Mouse (Mus musculus) ovary, postnatal 14 days (tissue): ENCODE results near the gene Ppt1.

Experiments
- DNase-seq: peaks from one replicate; pipeline ENCODE4 v3.0.0; 2022; ENCODE audit warnings: low spot score

The Ppt1 gene

DNA sequence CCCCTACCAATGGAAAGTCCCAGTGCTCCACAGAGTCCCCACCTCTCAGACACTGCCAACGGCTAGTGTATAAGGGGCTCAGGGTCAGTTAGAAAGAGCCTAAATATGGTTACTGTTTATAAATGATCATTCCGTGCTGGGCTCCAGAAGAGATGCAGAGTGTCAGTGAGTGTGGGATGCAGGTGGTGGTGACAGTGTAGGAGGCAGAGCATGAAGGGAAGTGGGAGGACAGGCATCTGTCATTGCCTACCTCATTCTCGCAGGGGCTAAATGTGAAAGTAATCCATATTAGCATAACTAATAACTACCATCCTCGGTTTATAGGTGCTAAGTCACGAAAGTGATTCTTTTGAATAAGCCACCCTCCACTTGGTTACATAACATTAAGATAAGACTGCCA lies 34.7 kb downstream of the Ppt1 start:
- DNase-seq = no peak

DNA sequence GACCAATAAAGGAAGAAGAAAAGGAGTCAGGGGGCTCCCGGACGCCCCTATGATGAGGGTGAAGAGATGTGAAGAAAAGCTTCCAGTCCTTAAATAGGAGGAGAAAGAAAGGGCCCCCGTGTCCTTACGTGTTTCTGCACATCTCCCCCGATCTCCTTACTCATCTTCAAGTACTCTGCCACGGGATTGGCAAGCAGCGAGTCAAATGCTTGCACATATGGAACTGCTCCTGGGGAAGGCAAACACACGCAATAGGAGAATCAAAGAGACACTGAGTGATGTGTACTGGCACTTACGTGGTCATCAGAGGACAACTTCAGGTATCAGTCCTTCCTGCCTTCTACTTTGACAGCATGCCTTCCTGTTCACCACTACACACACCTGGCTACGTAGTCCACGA lies 35.2 kb downstream of the Ppt1 start:
- no peak for DNase-seq

DNA sequence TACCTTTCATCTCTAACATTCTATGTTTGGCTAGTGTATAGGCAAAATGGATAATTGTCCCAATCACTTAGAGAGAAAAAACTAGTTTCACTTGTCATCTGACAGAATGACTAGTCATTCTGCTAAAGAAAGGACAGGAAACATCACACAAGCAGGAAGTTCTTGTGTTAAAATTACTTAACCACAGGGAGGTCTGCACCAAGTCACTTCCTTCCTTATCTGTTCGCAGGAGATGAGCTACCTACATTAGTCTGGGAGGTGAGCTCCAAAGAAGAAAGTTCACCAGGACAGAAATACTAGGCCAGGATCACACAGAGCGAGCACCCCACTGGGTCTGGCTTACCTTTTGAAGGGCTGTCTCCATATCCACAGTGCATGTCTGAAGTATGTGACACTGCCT lies 35.9 kb downstream of the Ppt1 start:
- no peak for DNase-seq

DNA sequence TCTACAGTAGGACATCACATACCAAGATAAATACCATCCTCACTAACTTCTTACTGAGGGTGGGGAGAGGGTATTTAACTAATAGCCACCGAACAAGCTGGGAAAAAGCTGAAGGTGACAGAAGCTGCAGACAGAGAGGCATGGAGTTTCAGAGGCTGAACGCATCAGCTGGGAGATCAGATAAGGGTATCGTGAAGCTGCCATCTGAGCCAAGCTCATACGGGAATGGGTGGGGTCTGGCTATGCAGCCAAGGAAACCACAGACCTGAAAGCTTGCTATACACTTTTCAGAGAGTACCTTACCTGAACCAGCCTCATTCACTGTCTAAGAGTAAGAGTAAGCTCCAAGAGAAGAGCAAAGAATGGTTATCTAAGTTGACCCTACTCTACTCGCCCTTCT lies 37.0 kb downstream of the Ppt1 start:
- DNase-seq = no peak

GRCm38 (mm10) chr4:122873512-122873911 lies 37.5 kb downstream of the Ppt1 start:
- DNase-seq = no peak

DNA sequence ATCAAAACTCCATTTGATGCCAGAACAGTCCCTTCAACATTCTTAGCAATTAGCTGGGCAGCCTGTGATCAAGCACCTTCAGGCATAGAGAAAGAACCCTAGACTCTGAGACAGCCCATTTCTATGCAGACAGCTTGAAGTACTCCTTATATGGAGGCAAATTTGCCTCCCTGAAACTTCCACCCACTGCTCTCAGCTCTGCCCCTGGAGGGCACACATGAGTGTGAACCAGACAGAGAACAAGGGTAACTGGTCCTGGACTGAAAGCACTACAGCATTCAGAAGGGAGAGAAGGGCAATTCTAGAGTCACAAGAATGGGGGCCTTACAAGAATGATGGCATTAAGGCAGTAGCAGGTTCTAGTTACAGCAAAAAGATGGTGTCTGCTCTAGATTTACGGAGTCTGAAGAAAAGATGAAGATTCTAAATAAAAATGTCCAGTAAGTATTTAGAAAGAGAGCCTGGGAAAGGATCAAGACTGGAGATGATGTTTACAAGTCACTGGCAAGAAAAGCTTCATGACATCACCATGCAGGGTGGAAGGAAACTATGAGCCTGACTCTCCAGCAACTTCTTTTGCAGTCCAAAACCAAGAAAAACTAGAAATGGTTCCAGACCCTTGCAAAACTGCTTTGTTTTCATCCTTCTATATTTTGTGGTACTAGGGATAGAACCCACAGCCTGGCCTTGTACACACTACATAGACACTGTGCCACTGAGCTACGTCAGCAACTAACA lies 42.5 kb downstream of the Ppt1 start:
- DNase-seq = no peak

GRCm38 (mm10) chr4:122882544-122882943 lies 46.5 kb downstream of the Ppt1 start:
- no peak for DNase-seq

DNA sequence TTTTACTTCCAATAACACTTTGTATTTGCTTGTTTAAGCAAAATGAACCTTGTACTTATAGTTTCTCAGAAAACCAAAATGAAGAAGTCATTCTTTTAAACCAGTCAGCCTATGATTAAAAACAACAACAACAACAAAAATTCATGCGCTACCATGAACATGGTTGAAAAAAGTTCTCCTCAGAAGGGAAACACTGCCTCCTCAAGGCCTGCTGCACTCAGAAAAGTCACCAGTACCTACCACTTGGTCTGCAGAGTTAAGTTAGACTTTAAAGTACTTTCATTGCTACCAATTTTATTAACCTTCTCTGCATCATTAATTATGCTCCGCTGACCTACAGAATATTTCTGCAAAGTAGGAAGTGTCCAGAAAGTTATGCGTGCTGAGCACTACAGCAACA lies 47.3 kb downstream of the Ppt1 start:
- no peak for DNase-seq

DNA sequence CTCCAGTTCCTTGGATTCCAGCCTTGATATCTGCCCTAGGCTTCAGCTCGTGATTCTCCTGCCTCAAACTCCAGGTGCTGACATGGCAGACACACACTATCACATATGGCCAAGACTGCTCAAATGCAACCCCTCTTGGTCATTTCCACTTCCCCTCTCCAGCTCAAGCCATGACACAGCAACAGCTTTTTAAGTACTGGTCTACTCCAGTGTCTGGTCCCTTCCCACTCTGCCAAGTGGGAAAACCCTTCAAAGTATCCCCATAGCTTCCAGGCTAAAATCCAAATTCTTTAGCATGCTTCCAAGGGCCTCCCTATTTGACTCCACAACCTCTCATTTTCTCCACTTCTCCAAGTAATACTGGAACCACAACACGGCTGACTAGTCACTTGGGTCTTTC lies 48.0 kb downstream of the Ppt1 start:
- no peak for DNase-seq

DNA sequence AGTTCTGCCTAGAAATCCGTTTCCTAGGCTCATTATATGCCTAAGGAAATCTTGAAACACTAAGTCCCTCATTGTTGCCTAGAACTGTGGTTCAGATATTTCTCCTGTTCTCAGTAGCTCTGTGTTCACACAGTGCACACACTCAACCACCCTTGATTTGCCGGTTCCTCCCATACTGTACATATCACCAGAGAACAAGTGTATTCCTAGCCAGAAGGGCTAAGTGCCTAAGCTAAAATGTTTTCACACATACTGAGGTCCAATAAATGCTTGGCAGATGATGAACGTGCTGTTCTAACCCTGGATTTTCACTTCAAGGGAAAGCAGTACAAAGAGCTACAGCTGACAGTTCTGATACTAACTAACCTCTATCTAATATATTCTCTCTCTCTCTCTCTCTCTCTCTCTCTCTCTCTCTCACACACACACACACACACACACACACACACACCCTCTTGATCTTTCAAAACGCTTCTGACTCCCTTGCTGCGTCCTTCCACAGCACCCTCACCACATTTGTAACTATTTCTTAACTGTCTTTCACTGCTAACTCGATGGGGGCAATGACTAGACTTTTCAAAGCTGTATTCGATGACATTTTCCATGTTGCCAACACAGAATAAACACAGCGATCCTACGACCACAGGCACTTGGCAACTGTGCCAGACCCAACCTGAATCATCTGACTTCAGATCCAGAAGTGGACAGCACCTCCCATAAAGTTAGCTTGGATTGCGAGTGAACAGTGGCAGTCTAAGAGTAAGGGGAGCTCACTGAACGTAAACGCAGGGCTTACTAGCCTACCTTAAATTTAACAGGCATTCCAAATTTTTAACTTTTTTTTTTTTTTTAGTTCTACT lies 48.7 kb downstream of the Ppt1 start:
- DNase-seq = no peak

GRCm38 (mm10) chr4:122885768-122886578 lies 49.9 kb downstream of the Ppt1 start, which contains the start of gene Cap1:
Gene Cap1 (minus strand): TSS chr4:122886056.
- peak; percentile 94 for DNase-seq

DNA sequence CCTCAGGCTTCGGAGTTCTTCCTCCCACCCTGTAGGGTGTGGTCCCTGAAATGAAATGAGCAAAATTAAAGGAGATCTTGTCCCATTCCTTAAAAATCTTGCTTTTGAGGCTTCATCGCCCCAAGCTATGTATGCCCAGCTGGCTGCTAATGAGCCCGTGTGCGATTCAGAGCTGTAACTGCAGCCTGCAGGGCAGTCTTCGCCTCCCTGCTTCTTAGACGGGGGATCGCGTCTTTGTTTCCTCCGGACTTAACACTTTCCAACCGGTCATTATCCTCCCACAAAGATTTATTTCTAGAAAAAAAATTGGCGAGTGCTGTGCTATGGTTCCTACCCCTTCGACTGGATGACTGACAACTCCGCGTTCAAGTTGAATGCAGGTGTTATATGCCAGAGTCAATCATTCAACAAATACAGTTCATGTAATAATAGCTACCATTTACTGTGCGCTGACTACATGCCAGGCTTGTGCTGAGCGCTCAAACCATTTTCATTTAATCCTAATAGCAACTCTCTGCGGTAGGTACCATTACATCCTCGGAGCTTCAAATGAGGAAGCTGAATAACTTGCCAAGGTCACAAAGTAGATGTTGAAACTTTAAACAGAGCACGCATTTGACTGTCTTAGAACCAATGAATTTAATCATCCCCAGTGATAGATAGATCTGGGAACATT lies 50.7 kb downstream of the Ppt1 start:
- DNase-seq = peak; percentile 33

- no peak for DNase-seq
Measured at GRCm38 (mm10) chr4:122887336-122887735, 51.3 kb downstream of the Ppt1 start.

DNA sequence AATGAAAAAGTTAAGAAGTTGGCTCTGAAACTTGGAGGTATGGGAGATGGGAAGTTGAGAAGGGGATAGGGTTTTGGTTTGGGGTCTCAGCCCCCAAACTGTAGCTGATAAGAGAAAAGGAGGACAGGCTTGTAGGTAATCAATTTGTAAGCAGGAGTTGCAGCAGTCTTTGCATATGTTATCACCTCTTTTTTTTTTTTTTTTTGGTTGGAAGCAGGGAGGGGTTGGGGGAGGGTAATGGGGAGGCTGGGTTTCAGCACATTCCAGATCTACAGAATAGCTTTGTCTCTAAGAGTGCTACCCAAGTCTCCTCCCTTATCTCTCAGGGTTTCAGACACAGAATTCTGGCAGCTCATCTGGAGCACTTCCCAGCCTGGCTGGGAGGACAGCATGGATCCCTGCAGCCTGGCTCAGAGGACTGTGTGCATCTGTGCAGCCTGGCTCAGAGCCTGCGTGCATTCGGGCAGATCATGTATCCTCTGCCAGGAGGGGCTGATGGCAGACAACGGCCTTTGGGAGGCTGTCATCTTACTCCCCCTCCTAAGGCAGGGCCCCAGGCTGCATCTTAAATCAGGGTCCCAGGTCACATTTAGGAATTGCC lies 54.9 kb downstream of the Ppt1 start:
- peak; percentile 72 for DNase-seq

DNA sequence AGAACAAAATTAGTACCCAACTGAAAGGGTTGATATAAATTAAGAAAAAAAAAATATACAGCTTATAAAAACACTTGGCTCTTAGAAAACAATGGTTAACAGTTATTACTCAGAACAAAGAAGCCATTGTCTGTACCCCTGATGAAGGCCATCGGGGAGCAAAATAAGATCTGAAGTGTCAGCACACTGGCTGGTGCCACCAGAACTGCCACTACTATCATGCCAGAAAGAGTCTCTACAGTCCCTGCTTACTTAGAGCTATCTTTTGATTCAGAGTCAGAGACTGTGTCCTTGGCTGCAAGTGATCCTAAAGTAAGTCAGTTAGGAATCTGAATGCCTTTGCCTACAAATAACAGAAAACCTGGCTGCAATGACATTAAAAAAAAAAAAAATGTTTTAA lies 55.6 kb downstream of the Ppt1 start:
- no peak for DNase-seq

DNA sequence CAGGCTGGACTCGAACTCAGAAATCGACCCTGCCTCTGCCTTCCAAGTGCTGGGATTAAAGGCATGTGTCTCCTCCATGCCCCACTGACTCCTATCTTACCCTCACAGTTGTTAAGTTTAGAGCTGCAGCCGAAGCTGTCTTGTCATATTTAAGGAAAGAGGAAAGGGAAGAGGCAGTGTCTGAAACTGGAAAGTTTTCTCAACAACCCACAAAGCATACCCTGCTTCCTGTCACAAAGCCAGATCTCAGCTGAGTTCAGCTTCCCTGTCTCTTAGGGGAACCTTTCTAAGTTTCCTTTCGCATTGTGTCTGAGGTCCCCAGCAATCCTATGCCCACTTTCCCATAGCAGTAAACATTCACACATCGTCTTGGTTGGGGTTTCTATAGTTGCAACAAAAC lies 56.1 kb downstream of the Ppt1 start:
- no peak for DNase-seq

DNA sequence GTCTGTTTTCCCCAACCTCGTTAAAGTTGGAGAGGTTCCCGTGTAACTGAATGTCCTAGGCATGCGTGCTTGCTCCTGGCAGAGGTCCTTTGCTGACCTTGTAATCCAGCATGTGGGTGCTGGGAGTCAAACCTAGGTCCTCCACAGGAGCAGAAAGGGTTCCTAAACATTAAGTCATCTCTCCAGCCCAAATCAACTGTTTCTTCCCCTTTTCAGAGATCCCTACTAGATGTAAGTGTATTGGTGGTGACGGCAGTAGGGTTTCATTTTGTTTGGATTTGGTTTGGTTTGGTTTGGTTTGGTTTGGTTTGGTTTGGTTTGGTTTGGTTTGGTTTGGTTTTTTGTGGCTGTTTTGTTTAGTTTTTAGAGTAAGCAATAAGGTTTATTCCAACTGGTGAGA lies 61.7 kb downstream of the Ppt1 start:
- no peak for DNase-seq

GRCm38 (mm10) chr4:122898313-122898712 lies 62.3 kb downstream of the Ppt1 start:
- peak; percentile 58 for DNase-seq

DNA sequence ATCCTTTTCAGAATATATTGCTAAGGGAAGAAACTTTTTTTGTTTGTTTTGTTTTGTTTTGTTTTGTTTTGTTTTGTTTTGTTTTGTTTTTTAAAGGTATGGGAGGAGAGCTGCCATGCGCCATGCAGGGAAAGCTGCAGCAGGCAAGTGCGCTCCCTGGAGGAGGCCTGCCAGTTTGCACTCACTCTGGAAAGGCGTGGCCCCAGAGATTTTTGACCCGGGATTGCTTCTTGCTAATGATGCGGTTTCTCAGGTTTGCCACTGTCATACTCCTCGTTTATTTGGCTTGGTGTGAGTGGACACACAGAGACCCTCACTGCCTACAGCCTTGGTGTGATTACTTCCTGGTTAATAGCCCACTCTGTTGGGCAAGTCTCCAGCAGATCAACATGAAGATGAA lies 66.1 kb downstream of the Ppt1 start:
- no peak for DNase-seq

- no peak for DNase-seq
Measured at GRCm38 (mm10) chr4:122903709-122904108, 67.7 kb downstream of the Ppt1 start.

GRCm38 (mm10) chr4:122905359-122905758 lies 69.3 kb downstream of the Ppt1 start:
- no peak for DNase-seq
